13 mouse cellular contexts compared by ENCODE assay signal in the genomic region with DNA sequence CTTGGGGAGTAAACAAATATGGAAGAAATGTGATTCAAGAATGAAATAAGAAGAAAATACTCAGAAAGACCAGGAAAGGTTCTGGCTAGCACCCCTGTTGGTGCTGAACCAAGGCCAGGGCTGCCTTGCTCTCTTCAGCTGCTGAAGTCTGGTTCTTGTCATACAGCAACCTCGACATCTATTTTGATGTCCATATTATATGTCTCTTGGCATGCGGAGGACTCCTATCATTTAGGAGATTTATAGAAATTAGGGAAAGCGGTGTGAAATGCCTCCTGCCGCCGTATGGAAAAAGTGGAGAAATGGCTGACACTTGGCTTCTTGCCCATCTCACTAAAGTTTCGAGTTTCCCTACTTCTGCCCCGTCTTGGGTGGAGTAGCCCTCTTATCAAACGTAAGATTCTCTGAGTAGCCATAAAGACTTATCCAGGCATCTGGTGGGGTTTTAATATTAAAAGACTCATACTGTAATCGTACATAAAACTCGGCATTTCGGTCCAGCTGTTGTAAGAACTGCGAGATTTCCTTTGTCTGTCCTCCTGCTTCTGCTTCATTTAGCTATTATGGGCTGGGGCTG.
"Had no signal": no experiment of that assay in that cellular context is flagged by ENCODE, and none has a peak within 500 bp of the region (broad histone marks: within the 10 kb centered on the region; RNA-seq: fewer than 3 reads in every experiment).

No protein-coding gene starts in this region.

- H3K27me3 ChIP-seq: kidney, embryonic 15.5 days; limb, embryonic 12.5 days; liver, embryonic 12.5 days; lung, embryonic 15.5 days; midbrain, embryonic 13.5 days; neural tube, embryonic 15.5 days had no signal

- H3K27ac ChIP-seq: kidney, embryonic 15.5 days; limb, embryonic 12.5 days; liver, embryonic 12.5 days; lung, embryonic 15.5 days; midbrain, embryonic 13.5 days; neural tube, embryonic 15.5 days; stomach, postnatal 0 days had no signal

- H3K4me1 ChIP-seq: limb, embryonic 12.5 days; liver, embryonic 12.5 days; midbrain, embryonic 13.5 days; neural tube, embryonic 15.5 days had no signal

- H3K36me3 ChIP-seq: kidney, embryonic 15.5 days; limb, embryonic 12.5 days; liver, embryonic 12.5 days; lung, embryonic 15.5 days; midbrain, embryonic 13.5 days; neural tube, embryonic 15.5 days had no signal

- H3K9me3 ChIP-seq: kidney, embryonic 15.5 days; limb, embryonic 12.5 days; liver, embryonic 12.5 days; lung, embryonic 15.5 days; midbrain, embryonic 13.5 days; neural tube, embryonic 15.5 days had no signal

- H3K9ac ChIP-seq: kidney, embryonic 15.5 days; limb, embryonic 12.5 days; liver, embryonic 12.5 days; lung, embryonic 15.5 days; midbrain, embryonic 13.5 days; neural tube, embryonic 15.5 days had no signal

- H3K4me2 ChIP-seq: kidney, embryonic 15.5 days; limb, embryonic 12.5 days; liver, embryonic 12.5 days; lung, embryonic 15.5 days; midbrain, embryonic 13.5 days; neural tube, embryonic 15.5 days had no signal

- DNase-seq: kidney, adult 2 months; kidney, postnatal 25 days; layer of hippocampus, adult 9-11 months; layer of hippocampus, postnatal 36 days; thymus, postnatal 4 days had no signal

- ATAC-seq: liver, embryonic 12.5 days; midbrain, embryonic 13.5 days had no signal

- H3K4me3 ChIP-seq: kidney, embryonic 15.5 days; limb, embryonic 12.5 days; liver, embryonic 12.5 days; lung, embryonic 15.5 days; midbrain, embryonic 13.5 days; myocyte; neural tube, embryonic 15.5 days had no signal
